Mouse (Mus musculus): ENCODE data around the gene Filip1. TPM values are rescaled to one million over a fixed set of nuclear protein-coding genes. Genes with fewer than 3 reads are reported as not detected.

The Filip1 gene
- total and polyA plus RNA-seq, 2 experiments from 2014 or later: 2.5 to 2.6 TPM

DNA sequence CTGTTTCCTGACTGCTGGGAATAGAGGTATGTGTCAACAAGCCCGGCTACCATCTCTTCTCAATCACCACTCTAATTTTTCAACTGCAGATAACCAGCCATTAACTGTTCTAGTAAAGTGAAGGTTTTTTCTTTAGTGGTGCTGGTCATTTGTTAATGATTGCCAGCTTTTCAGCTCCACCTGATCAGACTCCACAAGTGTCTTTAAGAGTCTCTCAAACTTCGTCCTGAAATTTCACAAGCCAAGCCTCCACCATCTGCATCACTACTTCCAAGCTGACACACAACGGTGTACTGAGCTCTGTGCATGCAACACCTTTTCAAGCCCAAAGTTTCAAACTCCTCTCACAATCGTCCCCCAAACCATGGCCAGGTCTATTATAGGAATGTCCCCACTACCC is 247.3 kb downstream of the Filip1 start:
- Histone ChIP-seq H3K4me1 (ENCODE audit: insufficient read depth, low read length) (no peaks in the 10 kb centered on the region), H3K9me3 (ENCODE audit: low read length) (no peaks in the 10 kb centered on the region), H3K4me3 (ENCODE audit: low read length) (no peak overlapping the region), H3K4me2 (ENCODE audit: low read depth, low read length) (no peak overlapping the region), H3K27ac (no peak overlapping the region), H3K36me3 (ENCODE audit: insufficient read depth, low read length) (no peaks in the 10 kb centered on the region), H3K9ac (replicated peaks; ENCODE audit: low read length) (no peak overlapping the region), H3K27me3 (ENCODE audit: insufficient read depth, low read length) (no peaks in the 10 kb centered on the region)
- WGBS: 89% methylated on average over 4 of the region's 4 CpGs
- DNase-seq (ENCODE audit: low spot score) (no peak), ATAC-seq (no peak)
- TF ChIP-seq CTCF (IDR thresholded peaks at IDR 0.05; ENCODE audit: low read depth): no peak

Other genes with a start within 250 kb of the Filip1 start
- 193 and 218 TPM in 2 replicates for gene Tmem30a, start 219.3 kb downstream of the Filip1 start, total RNA-seq (2014; rRNA removed)
- gene Tmem30a, start 219.3 kb downstream of the Filip1 start, polyA plus RNA-seq (2015; fragmentation: Nextera tagmentation; extraction: Ambion mirVana): 123 TPM in 2 replicates
- 47.9 and 56.3 TPM in 2 replicates for gene Senp6, start 54.1 kb upstream of the Filip1 start, total RNA-seq (2014; rRNA removed)
- 42.0 and 42.5 TPM in 2 replicates for gene Senp6, start 54.1 kb upstream of the Filip1 start, polyA plus RNA-seq (2015; fragmentation: Nextera tagmentation; extraction: Ambion mirVana)
- 48.4 and 53.6 TPM in 2 replicates for gene Myo6, start 152.2 kb upstream of the Filip1 start, total RNA-seq (2014; rRNA removed)
- 32.6 and 35.9 TPM in 2 replicates for gene Myo6, start 152.2 kb upstream of the Filip1 start, polyA plus RNA-seq (2015; fragmentation: Nextera tagmentation; extraction: Ambion mirVana)